Mouse (Mus musculus) kidney, embryonic 16.5 days (tissue): ENCODE results near the gene Olfr846. TPM values are rescaled to one million over a fixed set of nuclear protein-coding genes. Genes with fewer than 3 reads are reported as not detected.

Experiments used
- ATAC-seq: fragments of 200-750 bp; cut with Nextera tagmentation; 2 replicates; pipeline ENCODE4 v1.8.0; 2017; ENCODE audit warnings: moderate TSS enrichment; ENCODE audit not compliant: low FRiP score, low TSS enrichment
- H3K27ac ChIP-seq: fragments of 300-500 bp; sonication (generic); 2 replicates; pipeline ENCODE4 v1.5.1; 2014; ENCODE audit warnings: low read length
- H3K27me3 ChIP-seq: fragments of 300-500 bp; sonication (generic); 2 replicates; pipeline ENCODE4 v1.6.1; 2014; ENCODE audit warnings: low read length, control low read depth, mixed read lengths; ENCODE audit not compliant: insufficient read depth
- H3K36me3 ChIP-seq: fragments of 300-500 bp; sonication (generic); 2 replicates; pipeline ENCODE4 v1.6.1; 2014; ENCODE audit warnings: low read length, control low read depth, mixed read lengths; ENCODE audit not compliant: insufficient read depth
- H3K4me1 ChIP-seq: fragments of 300-500 bp; sonication (generic); 2 replicates; pipeline ENCODE4 v1.6.1; 2014; ENCODE audit warnings: low read length, control low read depth, mixed read lengths; ENCODE audit not compliant: insufficient read depth
- H3K4me2 ChIP-seq: fragments of 300-500 bp; sonication (generic); replicated peaks from 2 replicates; pipeline ENCODE4 v1.6.1; 2014; ENCODE audit warnings: low read depth, low read length
- H3K4me3 ChIP-seq: fragments of 300-500 bp; sonication (generic); 2 replicates; pipeline ENCODE4 v1.5.1; 2014; ENCODE audit warnings: mild to moderate bottlenecking, low read length
- H3K9ac ChIP-seq: fragments of 300-500 bp; sonication (generic); replicated peaks from 2 replicates; pipeline ENCODE4 v1.6.1; 2014; ENCODE audit warnings: low read length
- H3K9me3 ChIP-seq: fragments of 300-500 bp; sonication (generic); 2 replicates; pipeline ENCODE4 v1.6.1; 2016; ENCODE audit warnings: low read length, control low read depth
- WGBS: fragments of 180-500 bp; shearing (Covaris S2); extraction: QIAGEN DNeasy Blood & Tissue Kit; methylation state at CpG from one replicate; pipeline ENCODE4 v1.1.7; 2014; 5-methylcytosine and 5-hydroxymethylcytosine counted together
- polyA plus RNA-seq: library from polyadenylated mRNA; unstranded; fragments of >200 nt; fragmentation: Nextera tagmentation; extraction: Ambion mirVana; gene quantifications from 2 replicates; pipeline ENCODE4 v1.2.1, GENCODE M21; 2015

Gene Olfr846
- polyA plus RNA-seq: not detected in 2 replicates

DNA sequence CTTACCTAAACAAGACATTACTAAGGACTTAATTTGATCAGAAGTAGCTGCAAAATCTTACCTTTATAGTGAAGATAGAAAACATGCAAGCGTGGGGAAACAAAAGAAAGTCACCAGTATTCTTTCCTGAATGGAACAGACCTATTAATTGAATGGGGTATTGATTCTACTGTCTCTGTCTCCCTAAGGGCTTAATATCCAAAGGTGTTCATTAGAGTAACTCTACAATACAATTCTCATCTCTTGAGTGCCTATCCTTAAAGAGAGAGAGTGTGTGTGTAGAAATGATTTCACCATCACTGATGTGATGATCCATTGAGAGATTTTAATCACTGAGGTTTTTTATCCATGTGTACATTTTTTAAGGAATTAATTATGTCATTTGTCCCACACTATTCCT is at the start of gene Olfr846:
Gene Olfr846 (minus strand): TSS at position 101 of the 400 bp plus-strand sequence.
- H3K4me3 ChIP-seq: no peak within 1 kb of the TSS
- H3K4me1 ChIP-seq: no peaks in the 10 kb centered on the region
- H3K36me3 ChIP-seq: no peaks in the 10 kb centered on the region
- H3K9me3 ChIP-seq: no peaks in the 10 kb centered on the region
- 49% methylated on average over 1 of the region's 1 CpGs for WGBS
- no peak within 1 kb of the TSS for H3K27ac ChIP-seq
- no peak within 1 kb of the TSS for H3K9ac ChIP-seq
- no peak within 1 kb of the TSS for H3K4me2 ChIP-seq
- H3K27me3 ChIP-seq: no peaks in the 10 kb centered on the region
- no peak for ATAC-seq

DNA sequence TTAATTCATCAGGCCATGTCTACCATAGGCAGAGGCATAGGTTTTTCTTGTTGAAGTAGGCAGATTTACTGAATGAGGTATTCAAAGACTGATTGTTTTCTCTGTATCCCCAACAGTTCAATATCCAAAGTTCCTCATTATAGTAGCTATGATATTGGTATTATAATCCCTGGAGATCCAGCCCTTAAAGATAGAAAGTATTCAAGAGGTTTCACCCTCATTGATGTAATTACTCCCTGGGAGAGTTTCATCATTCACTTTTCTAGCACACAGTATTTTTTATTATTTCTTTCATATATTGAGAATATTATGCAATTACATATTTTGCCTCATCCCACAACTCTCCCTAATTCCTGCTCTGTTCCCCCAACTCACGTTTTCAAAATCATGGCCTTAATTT is 14.8 kb upstream of the Olfr846 start, which contains the start of gene Olfr847:
Gene Olfr847 (minus strand): TSS at position 101 of the 400 bp plus-strand sequence.
- no peak for ATAC-seq
- 59% methylated on average over 1 of the region's 1 CpGs for WGBS
- Histone ChIP-seq H3K9ac (no peak within 1 kb of the TSS), H3K4me3 (no peak within 1 kb of the TSS), H3K27me3 (no peaks in the 10 kb centered on the region), H3K9me3 (no peaks in the 10 kb centered on the region), H3K36me3 (no peaks in the 10 kb centered on the region), H3K4me2 (no peak within 1 kb of the TSS), H3K4me1 (no peaks in the 10 kb centered on the region), H3K27ac (no peak within 1 kb of the TSS)

DNA sequence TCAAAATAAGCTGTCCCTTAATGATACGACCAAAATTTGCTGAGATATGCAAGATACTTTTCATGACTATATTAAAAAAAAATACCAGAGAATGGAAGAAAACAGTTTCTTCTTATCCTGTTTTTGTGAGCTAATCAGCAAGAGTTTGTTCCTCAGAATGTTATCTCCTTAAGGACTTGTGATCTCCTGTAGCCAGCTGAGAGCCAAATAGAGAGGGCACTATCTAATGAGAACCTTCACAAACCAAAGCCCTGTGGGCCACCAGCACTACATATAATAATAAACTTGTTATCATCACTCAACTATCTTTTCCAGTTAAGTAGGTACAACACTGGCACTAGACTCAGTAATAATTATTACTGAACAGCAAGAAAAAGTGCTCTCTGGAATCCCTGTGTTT is 27.6 kb downstream of the Olfr846 start, which contains the start of gene Olfr845:
Gene Olfr845 (plus strand): TSS at position 301 of the 400 bp plus-strand sequence.
- ATAC-seq: no peak
- WGBS: 78% methylated on average over 1 of the region's 1 CpGs
- Histone ChIP-seq H3K36me3 (no peaks in the 10 kb centered on the region), H3K27me3 (no peaks in the 10 kb centered on the region), H3K27ac (no peak within 1 kb of the TSS), H3K9me3 (no peaks in the 10 kb centered on the region; the same call in 1 of the 2 replicates), H3K4me2 (no peak within 1 kb of the TSS), H3K4me3 (no peak within 1 kb of the TSS), H3K4me1 (no peaks in the 10 kb centered on the region), H3K9ac (no peak within 1 kb of the TSS)

DNA sequence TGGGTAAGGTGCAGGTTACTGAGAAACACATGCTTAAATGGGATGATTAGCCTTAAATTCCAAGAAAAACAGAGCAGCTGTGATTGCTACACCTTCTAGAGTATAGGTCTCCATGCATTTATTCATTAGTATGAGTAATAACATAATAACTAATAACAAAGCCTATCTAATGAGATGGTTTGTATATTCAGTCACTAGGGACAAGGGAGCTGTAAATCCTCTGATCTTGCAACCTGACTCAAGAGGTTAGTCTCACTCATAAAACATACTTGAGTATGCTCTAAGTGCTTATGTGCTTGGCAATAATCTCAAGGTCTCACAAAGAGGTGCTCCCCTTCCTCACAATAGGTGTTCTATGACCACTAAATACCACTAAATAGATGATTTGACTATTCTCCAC is 47.8 kb downstream of the Olfr846 start, which contains the start of gene Olfr844:
Gene Olfr844 (plus strand): TSS at position 301 of the 400 bp plus-strand sequence.
- Histone ChIP-seq H3K4me3 (no peak within 1 kb of the TSS), H3K4me1 (no peaks in the 10 kb centered on the region), H3K36me3 (no peaks in the 10 kb centered on the region), H3K9me3 (no peaks in the 10 kb centered on the region), H3K27ac (no peak within 1 kb of the TSS), H3K27me3 (no peaks in the 10 kb centered on the region), H3K9ac (no peak within 1 kb of the TSS), H3K4me2 (no peak within 1 kb of the TSS)
- ATAC-seq: no peak

Other genes with a start within 250 kb of the Olfr846 start
- gene Olfr836, start 243.6 kb downstream of the Olfr846 start, polyA plus RNA-seq: not detected in 2 replicates
- gene Olfr837, start 227.7 kb downstream of the Olfr846 start, polyA plus RNA-seq: not detected in 2 replicates
- gene Olfr839-ps1, start 186.7 kb downstream of the Olfr846 start, polyA plus RNA-seq: not detected in 2 replicates
- not detected in 2 replicates for gene Olfr843, start 112.0 kb downstream of the Olfr846 start, polyA plus RNA-seq
- not detected in 2 replicates for gene Olfr844, start 47.7 kb downstream of the Olfr846 start, polyA plus RNA-seq
- not detected in 2 replicates for gene Olfr845, start 27.5 kb downstream of the Olfr846 start, polyA plus RNA-seq
- gene Olfr847, start 14.7 kb upstream of the Olfr846 start, polyA plus RNA-seq: not detected in 2 replicates
- gene Olfr849, start 76.3 kb upstream of the Olfr846 start, polyA plus RNA-seq: not detected in 2 replicates
- not detected in 2 replicates for gene Olfr850, start 114.2 kb upstream of the Olfr846 start, polyA plus RNA-seq
- gene Olfr851, start 129.3 kb upstream of the Olfr846 start, polyA plus RNA-seq: not detected in 2 replicates
- gene Olfr853, start 177.1 kb upstream of the Olfr846 start, polyA plus RNA-seq: not detected in 2 replicates
- gene Olfr854, start 203.4 kb upstream of the Olfr846 start, polyA plus RNA-seq: not detected in 2 replicates
- gene Olfr855, start 218.6 kb upstream of the Olfr846 start, polyA plus RNA-seq: not detected in 2 replicates